Comparison of ENCODE assay signal across 8 mouse cellular contexts in genomic region chr7:142093696-142094240, GRCm38 (mm10). TPM values are rescaled to one million over a fixed set of nuclear protein-coding genes. Genes with fewer than 3 reads are reported as not detected.
DNase-seq lines count a peak whose midpoint lies in the region; ATAC-seq and TF ChIP-seq lines count a peak whose summit lies in the region.

No protein-coding gene starts in this region.

- H3K36me3 ChIP-seq in kidney, embryonic 16.5 days (ENCODE audit: insufficient read depth, low read length): no peaks in the 10 kb centered on the region
- H3K36me3 ChIP-seq in embryonic facial prominence, embryonic 12.5 days: no peaks in the 10 kb centered on the region
- H3K36me3 ChIP-seq in hindbrain, postnatal 0 days (ENCODE audit: insufficient read depth, low read length): no peaks in the 10 kb centered on the region
- no peaks in the 10 kb centered on the region; the same call in 1 of the 2 replicates for H3K36me3 ChIP-seq in neural tube, embryonic 12.5 days

- peaks cover 20% of the 10 kb centered on the region for H3K4me1 ChIP-seq in kidney, embryonic 16.5 days (ENCODE audit: insufficient read depth, low read length)
- H3K4me1 ChIP-seq in embryonic facial prominence, embryonic 12.5 days: peaks cover 20% of the 10 kb centered on the region
- H3K4me1 ChIP-seq in hindbrain, postnatal 0 days (ENCODE audit: insufficient read depth, low read length): peaks cover 37% of the 10 kb centered on the region
- H3K4me1 ChIP-seq in neural tube, embryonic 12.5 days: peaks cover 68% of the 10 kb centered on the region

- peaks cover 55% of the 10 kb centered on the region for H3K27me3 ChIP-seq in kidney, embryonic 16.5 days (ENCODE audit: insufficient read depth, low read length)
- peaks cover 95% of the 10 kb centered on the region for H3K27me3 ChIP-seq in embryonic facial prominence, embryonic 12.5 days
- no peaks in the 10 kb centered on the region for H3K27me3 ChIP-seq in hindbrain, postnatal 0 days (ENCODE audit: insufficient read depth, low read length)
- H3K27me3 ChIP-seq in neural tube, embryonic 12.5 days (replicated peaks): peaks cover 26% of the 10 kb centered on the region

- peak overlapping the region; percentile 98 for H3K4me2 ChIP-seq in kidney, embryonic 16.5 days (replicated peaks; ENCODE audit: low read depth, low read length)
- peak overlapping the region; percentile 98 for H3K4me2 ChIP-seq in embryonic facial prominence, embryonic 12.5 days (replicated peaks)
- peak overlapping the region; percentile 95 for H3K4me2 ChIP-seq in hindbrain, postnatal 0 days (ENCODE audit: low read depth, low read length)
- peak overlapping the region; percentile 88 for H3K4me2 ChIP-seq in neural tube, embryonic 12.5 days (replicated peaks)

- no peak for DNase-seq in kidney, postnatal 25 days
- no peak for DNase-seq in hindbrain, postnatal 0 days (ENCODE audit: low spot score)
- no peak for DNase-seq in frontal cortex, postnatal 25 days (ENCODE audit: low spot score in 2 of 2)
- no peak for DNase-seq in layer of hippocampus, postnatal 14 days (ENCODE audit: low spot score in 2 of 2)
- DNase-seq in kidney, adult 11 months: no peak

- no peak for ATAC-seq in kidney, embryonic 16.5 days (ENCODE audit: low FRiP score, low TSS enrichment)
- ATAC-seq in embryonic facial prominence, embryonic 12.5 days (ENCODE audit: insufficient number of reproducible peaks, insufficient read depth, low FRiP score, low TSS enrichment): no peak
- ATAC-seq in hindbrain, postnatal 0 days: no peak
- no peak for ATAC-seq in neural tube, embryonic 12.5 days (ENCODE audit: low FRiP score, low read depth)

- H3K4me3 ChIP-seq in kidney, embryonic 16.5 days (ENCODE audit: low read length): peak overlapping the region; percentile 73
- H3K4me3 ChIP-seq in embryonic facial prominence, embryonic 12.5 days: peak overlapping the region; percentile 71
- peak overlapping the region; percentile 73 for H3K4me3 ChIP-seq in hindbrain, postnatal 0 days (ENCODE audit: low read length)
- H3K4me3 ChIP-seq in neural tube, embryonic 12.5 days: peak overlapping the region; percentile 92

- H3K9me3 ChIP-seq in kidney, embryonic 16.5 days (ENCODE audit: low read length): no peaks in the 10 kb centered on the region
- H3K9me3 ChIP-seq in embryonic facial prominence, embryonic 12.5 days: no peaks in the 10 kb centered on the region
- no peaks in the 10 kb centered on the region for H3K9me3 ChIP-seq in hindbrain, postnatal 0 days (ENCODE audit: low read length)
- H3K9me3 ChIP-seq in neural tube, embryonic 12.5 days: no peaks in the 10 kb centered on the region

- WGBS in kidney, embryonic 16.5 days: 27% methylated on average over 6 of the region's 6 CpGs
- WGBS in embryonic facial prominence, embryonic 12.5 days: 27% methylated on average over 6 of the region's 6 CpGs
- WGBS in hindbrain, postnatal 0 days: 17% methylated on average over 6 of the region's 6 CpGs
- 24% methylated on average over 6 of the region's 6 CpGs for WGBS in neural tube, embryonic 12.5 days

- no peak for TF ChIP-seq CTCF in hindbrain, postnatal 0 days (IDR thresholded peaks at IDR 0.05; ENCODE audit: low read depth)

- no peak overlapping the region for H3K27ac ChIP-seq in kidney, embryonic 16.5 days (ENCODE audit: low read length)
- H3K27ac ChIP-seq in embryonic facial prominence, embryonic 12.5 days: no peak overlapping the region
- peak overlapping the region; percentile 94 for H3K27ac ChIP-seq in hindbrain, postnatal 0 days
- no peak overlapping the region; the same call in 1 of the 2 replicates for H3K27ac ChIP-seq in neural tube, embryonic 12.5 days

- H3K9ac ChIP-seq in kidney, embryonic 16.5 days (replicated peaks; ENCODE audit: low read length): no peak overlapping the region
- peak overlapping the region; percentile 63 for H3K9ac ChIP-seq in embryonic facial prominence, embryonic 12.5 days
- peak overlapping the region; percentile 96 for H3K9ac ChIP-seq in hindbrain, postnatal 0 days (replicated peaks; ENCODE audit: low read length)
- peak overlapping the region; percentile 96 for H3K9ac ChIP-seq in neural tube, embryonic 12.5 days

RNA-seq across cellular contexts. Expression of gene Dusp8, which starts 1.9 kb away (rescaled TPM):
- polyA plus RNA-seq in kidney, embryonic 16.5 days (2015; fragmentation: Nextera tagmentation; extraction: Ambion mirVana): 2.4 and 2.5 TPM in 2 replicates
- polyA plus RNA-seq in embryonic facial prominence, embryonic 12.5 days (2016; fragmentation: Nextera tagmentation; extraction: Ambion mirVana): 4.9 and 7.0 TPM in 2 replicates
- 129 and 133 TPM in 2 replicates for total RNA-seq in hindbrain, postnatal 0 days (2014; rRNA removed)
- 86.2 and 94.6 TPM in 2 replicates for polyA plus RNA-seq in hindbrain, postnatal 0 days (2015; fragmentation: Nextera tagmentation; extraction: Ambion mirVana)
- 61.6 and 63.6 TPM in 2 replicates for polyA plus RNA-seq in neural tube, embryonic 12.5 days (2016; fragmentation: Nextera tagmentation; extraction: Ambion mirVana)
- 100 to 1,000 TPM; 139 to 140 TPM for total RNA-seq in layer of hippocampus, postnatal 14 days (2021)

RNA-seq across cellular contexts. Expression of gene Gm45618, which starts 26.8 kb away (rescaled TPM):
- polyA plus RNA-seq in kidney, embryonic 16.5 days (2015; fragmentation: Nextera tagmentation; extraction: Ambion mirVana): not detected in 2 replicates
- not detected in 2 replicates for polyA plus RNA-seq in embryonic facial prominence, embryonic 12.5 days (2016; fragmentation: Nextera tagmentation; extraction: Ambion mirVana)
- total RNA-seq in hindbrain, postnatal 0 days (2014; rRNA removed): not detected in 2 replicates
- not detected in 2 replicates for polyA plus RNA-seq in hindbrain, postnatal 0 days (2015; fragmentation: Nextera tagmentation; extraction: Ambion mirVana)
- not detected in 2 replicates for polyA plus RNA-seq in neural tube, embryonic 12.5 days (2016; fragmentation: Nextera tagmentation; extraction: Ambion mirVana)
- not detected for total RNA-seq in layer of hippocampus, postnatal 14 days (2021)

RNA-seq across cellular contexts. Expression of gene Mob2, which starts 32.9 kb away (rescaled TPM):
- polyA plus RNA-seq in kidney, embryonic 16.5 days (2015; fragmentation: Nextera tagmentation; extraction: Ambion mirVana): 69.1 and 77.2 TPM in 2 replicates
- 56.8 and 60.8 TPM in 2 replicates for polyA plus RNA-seq in embryonic facial prominence, embryonic 12.5 days (2016; fragmentation: Nextera tagmentation; extraction: Ambion mirVana)
- 41.1 and 45.5 TPM in 2 replicates for total RNA-seq in hindbrain, postnatal 0 days (2014; rRNA removed)
- polyA plus RNA-seq in hindbrain, postnatal 0 days (2015; fragmentation: Nextera tagmentation; extraction: Ambion mirVana): 43.4 and 44.1 TPM in 2 replicates
- polyA plus RNA-seq in neural tube, embryonic 12.5 days (2016; fragmentation: Nextera tagmentation; extraction: Ambion mirVana): 51.3 and 52.2 TPM in 2 replicates
- 10 to 100 TPM; 23.6 to 27.1 TPM for total RNA-seq in layer of hippocampus, postnatal 14 days (2021)

RNA-seq across cellular contexts. Expression of gene Gm39115, which starts 42.1 kb away (rescaled TPM):
- not detected in 2 replicates for polyA plus RNA-seq in kidney, embryonic 16.5 days (2015; fragmentation: Nextera tagmentation; extraction: Ambion mirVana)
- polyA plus RNA-seq in embryonic facial prominence, embryonic 12.5 days (2016; fragmentation: Nextera tagmentation; extraction: Ambion mirVana): not detected in 2 replicates
- total RNA-seq in hindbrain, postnatal 0 days (2014; rRNA removed): not detected in 2 replicates
- polyA plus RNA-seq in hindbrain, postnatal 0 days (2015; fragmentation: Nextera tagmentation; extraction: Ambion mirVana): not detected in 2 replicates
- polyA plus RNA-seq in neural tube, embryonic 12.5 days (2016; fragmentation: Nextera tagmentation; extraction: Ambion mirVana): not detected in 2 replicates
- total RNA-seq in layer of hippocampus, postnatal 14 days (2021): not detected

RNA-seq across cellular contexts. Expression of gene Gm45337, which starts 50.6 kb away (rescaled TPM):
- not detected in 2 replicates for polyA plus RNA-seq in kidney, embryonic 16.5 days (2015; fragmentation: Nextera tagmentation; extraction: Ambion mirVana)
- not detected in 2 replicates for polyA plus RNA-seq in embryonic facial prominence, embryonic 12.5 days (2016; fragmentation: Nextera tagmentation; extraction: Ambion mirVana)
- not detected in 2 replicates for total RNA-seq in hindbrain, postnatal 0 days (2014; rRNA removed)
- not detected in 2 replicates for polyA plus RNA-seq in hindbrain, postnatal 0 days (2015; fragmentation: Nextera tagmentation; extraction: Ambion mirVana)
- not detected in 2 replicates for polyA plus RNA-seq in neural tube, embryonic 12.5 days (2016; fragmentation: Nextera tagmentation; extraction: Ambion mirVana)
- total RNA-seq in layer of hippocampus, postnatal 14 days (2021): not detected
